Mouse (Mus musculus) neural tube, embryonic 13.5 days (tissue): ENCODE measurements around the gene Armc8. TPM values are rescaled to one million over a fixed set of nuclear protein-coding genes. Genes with fewer than 3 reads are reported as not detected.
"Not testable (repeated sequence)": the region's sequence is repeated elsewhere in the genome, so short reads cannot be mapped to it uniquely, and the experiment has no call there.

Experiments used
- ATAC-seq: fragments of 200-750 bp; cut with Nextera tagmentation; 2 replicates; pipeline ENCODE4 v1.8.0; 2017; ENCODE audit warnings: low read depth, mild to moderate bottlenecking, moderate TSS enrichment, moderate library complexity
- H3K27ac ChIP-seq: fragments of 300-500 bp; sonication (generic); replicated peaks from 2 replicates; pipeline ENCODE4 v1.5.1; 2015; ENCODE audit warnings: moderate library complexity, mild to moderate bottlenecking, inconsistent platforms
- H3K27me3 ChIP-seq: fragments of 300-500 bp; sonication (generic); 2 replicates; pipeline ENCODE4 v1.6.1; 2015; ENCODE audit warnings: mild to moderate bottlenecking, inconsistent platforms
- H3K36me3 ChIP-seq: fragments of 300-500 bp; sonication (generic); 2 replicates; pipeline ENCODE4 v1.6.1; 2015; ENCODE audit warnings: mild to moderate bottlenecking, inconsistent platforms
- H3K4me1 ChIP-seq: fragments of 300-500 bp; sonication (generic); replicated peaks from 2 replicates; pipeline ENCODE4 v1.6.1; 2015; ENCODE audit warnings: inconsistent platforms
- H3K4me2 ChIP-seq: fragments of 300-500 bp; sonication (generic); 2 replicates; pipeline ENCODE4 v1.6.1; 2015; ENCODE audit warnings: inconsistent platforms, mild to moderate bottlenecking, moderate library complexity
- H3K4me3 ChIP-seq: fragments of 300-500 bp; sonication (generic); 2 replicates; pipeline ENCODE4 v1.5.1; 2015; ENCODE audit warnings: mild to moderate bottlenecking, inconsistent platforms
- H3K9ac ChIP-seq: fragments of 300-500 bp; sonication (generic); 2 replicates; pipeline ENCODE4 v1.6.1; 2015; ENCODE audit warnings: moderate library complexity, mild to moderate bottlenecking, inconsistent platforms
- H3K9me3 ChIP-seq: fragments of 300-500 bp; sonication (generic); 2 replicates; pipeline ENCODE4 v1.6.1; 2016; ENCODE audit warnings: inconsistent platforms
- WGBS: fragments of 180-500 bp; shearing (Covaris S2); methylation state at CpG from one replicate; pipeline ENCODE4 v1.1.7; 2015; 5-methylcytosine and 5-hydroxymethylcytosine counted together
- polyA plus RNA-seq: library from polyadenylated mRNA; unstranded; fragments of >200 nt; fragmentation: Nextera tagmentation; extraction: Ambion mirVana; gene quantifications from 2 replicates; pipeline ENCODE4 v1.2.1, GENCODE M21; 2015

Armc8 gene
- 60.1 and 63.7 TPM in 2 replicates for polyA plus RNA-seq

DNA sequence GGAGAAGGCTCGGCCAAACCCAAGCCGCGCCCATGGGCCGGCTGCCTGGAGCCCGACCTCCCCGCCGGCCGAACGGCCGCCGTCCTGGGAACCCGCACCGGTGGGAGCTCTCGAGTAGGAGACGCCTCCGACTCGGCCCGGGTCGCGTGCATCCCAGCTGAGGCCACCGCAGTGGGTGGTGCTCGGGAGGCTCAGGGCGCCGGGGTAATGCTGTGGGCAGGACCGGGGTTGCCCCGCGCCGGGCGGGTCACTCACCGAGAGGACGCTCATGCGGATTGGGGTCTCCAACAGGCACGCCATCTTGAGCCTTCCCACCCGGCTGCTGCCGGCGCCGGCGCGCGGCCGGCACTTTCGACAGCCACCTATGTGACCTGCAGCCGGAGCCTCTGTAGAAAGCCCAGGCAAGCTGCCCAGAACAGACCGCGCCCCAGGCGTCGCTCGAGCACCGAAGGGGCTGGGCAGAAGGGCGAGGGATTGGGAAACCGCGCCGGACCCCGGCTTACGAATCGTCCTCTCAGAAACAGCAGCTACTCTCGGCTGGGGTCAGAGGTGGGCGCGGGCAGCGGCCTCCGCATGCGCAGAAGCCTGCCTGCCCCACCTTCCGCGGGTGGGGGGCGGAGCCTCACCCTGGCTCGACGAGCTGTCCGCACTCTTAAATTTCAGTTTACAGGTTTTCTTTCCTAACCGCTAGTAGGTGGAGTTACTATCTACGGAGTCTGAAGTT, at the start of gene Armc8:
Gene Armc8 (minus strand): TSS at position 553 of the 724 bp plus-strand sequence.
- under 1% methylated on average over 70 of the region's 70 CpGs for WGBS
- no peaks in the 10 kb centered on the region for H3K9me3 ChIP-seq
- H3K27me3 ChIP-seq: peaks cover 20% of the 10 kb centered on the region
- H3K9ac ChIP-seq: peak within 1 kb of the TSS; percentile 90
- peak; percentile 95 for ATAC-seq
- peak within 1 kb of the TSS; percentile 94 for H3K27ac ChIP-seq
- peaks cover 30% of the 10 kb centered on the region for H3K4me1 ChIP-seq
- H3K4me2 ChIP-seq: peak within 1 kb of the TSS; percentile 96
- H3K4me3 ChIP-seq: peak within 1 kb of the TSS; percentile 78
- H3K36me3 ChIP-seq: no peaks in the 10 kb centered on the region

DNA sequence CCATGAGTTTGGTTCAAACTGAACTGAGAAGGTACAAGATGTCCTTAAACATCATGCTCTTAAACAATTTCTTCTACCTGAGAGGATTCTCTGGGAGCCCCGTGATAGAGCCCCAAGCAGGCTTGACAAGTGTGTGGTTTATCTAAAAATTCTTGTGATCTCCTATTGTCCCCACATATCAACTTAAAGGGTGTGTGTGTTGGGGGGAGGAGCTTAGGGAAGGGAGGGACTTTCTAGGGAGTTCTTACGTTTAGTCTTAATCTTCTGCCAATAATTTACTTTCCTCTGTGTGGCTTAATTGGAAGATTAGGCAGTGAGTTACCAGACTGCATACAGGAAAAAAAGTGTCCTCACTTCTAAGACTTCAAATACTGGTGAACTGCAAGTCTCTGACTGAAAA, 43.5 kb upstream of the Armc8 start, which contains the start of gene A4gnt:
Gene A4gnt (plus strand): TSS at position 301 of the 400 bp plus-strand sequence.
- Histone ChIP-seq H3K9ac (no peak within 1 kb of the TSS), H3K36me3 (no peaks in the 10 kb centered on the region), H3K4me1 (no peaks in the 10 kb centered on the region), H3K4me3 (no peak within 1 kb of the TSS), H3K27me3 (no peaks in the 10 kb centered on the region), H3K9me3 (no peaks in the 10 kb centered on the region), H3K27ac (no peak within 1 kb of the TSS), H3K4me2 (no peak within 1 kb of the TSS)
- no peak for ATAC-seq
- WGBS: 71% methylated on average over 2 of the region's 2 CpGs

DNA sequence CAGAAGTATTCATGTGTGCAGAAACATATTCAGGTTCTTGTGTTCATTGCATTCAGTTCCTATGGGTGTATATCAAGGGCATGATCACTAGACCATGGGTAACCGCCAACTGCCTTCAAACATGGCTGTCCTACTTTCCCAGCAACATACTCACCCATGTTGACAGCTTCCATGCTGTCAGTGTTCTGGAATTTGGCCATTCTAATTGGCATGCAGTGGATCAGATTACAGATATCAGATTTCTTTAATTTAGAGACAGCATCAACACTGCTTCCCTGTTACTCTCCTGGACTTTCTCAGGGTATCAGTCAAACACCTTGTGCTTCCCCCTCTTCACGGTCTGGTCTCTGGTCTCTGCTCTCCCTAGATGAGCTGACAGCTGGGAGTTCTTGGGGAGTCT, 34.9 kb upstream of the Armc8 start:
- Histone ChIP-seq H3K9ac (no peak overlapping the region), H3K27ac (no peak overlapping the region), H3K4me3 (no peak overlapping the region), H3K4me2 (no peak overlapping the region), H3K4me1 (no peaks in the 10 kb centered on the region), H3K27me3 (no peaks in the 10 kb centered on the region), H3K9me3 (no peaks in the 10 kb centered on the region), H3K36me3 (no peaks in the 10 kb centered on the region)
- ATAC-seq: no peak
- 78% methylated on average over 2 of the region's 2 CpGs for WGBS

DNA sequence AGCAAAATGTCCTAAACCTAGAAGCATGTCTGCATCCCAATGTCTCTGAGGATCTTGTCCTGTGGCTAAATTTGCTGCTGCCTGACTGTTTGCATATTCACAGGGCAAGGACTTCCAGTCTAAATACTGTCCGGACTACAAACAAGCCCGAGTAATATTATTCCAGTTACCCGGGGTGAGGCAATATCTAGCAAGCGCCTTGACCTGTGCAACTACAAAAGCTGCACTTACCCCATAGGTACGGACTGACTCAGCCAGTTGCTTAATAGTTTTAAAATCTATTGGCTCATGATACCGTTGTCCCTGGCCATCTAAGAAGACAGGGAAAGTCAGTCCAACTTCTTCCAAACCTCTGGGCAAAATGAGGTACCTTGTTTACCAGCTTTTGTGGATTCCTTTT, 30.4 kb upstream of the Armc8 start:
- H3K27ac ChIP-seq, ATAC-seq, H3K9me3 ChIP-seq, H3K4me3 ChIP-seq, H3K4me1 ChIP-seq, H3K27me3 ChIP-seq, H3K4me2 ChIP-seq, H3K9ac ChIP-seq, H3K36me3 ChIP-seq: not testable (repeated sequence)
- WGBS: 93% methylated on average over 6 of the region's 6 CpGs

DNA sequence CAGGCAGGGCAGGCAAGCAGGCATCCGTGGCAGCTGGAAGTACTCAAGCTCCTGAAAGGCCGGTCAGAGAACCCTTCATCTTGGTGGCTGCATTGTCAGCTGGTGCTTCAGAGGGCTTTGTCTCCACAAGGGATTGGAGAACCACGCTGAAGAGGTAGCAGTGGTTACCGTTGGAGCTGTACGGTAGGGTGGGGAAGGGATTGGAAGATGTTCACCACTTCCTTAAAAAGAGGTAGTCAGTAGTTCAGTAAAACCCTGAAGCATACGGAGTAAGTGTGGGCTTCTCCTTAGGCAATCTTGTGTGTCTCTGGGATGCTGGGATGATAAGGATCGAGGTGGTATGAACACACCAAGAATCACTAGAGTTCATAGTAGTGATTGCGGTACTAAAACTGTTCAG, 22.4 kb upstream of the Armc8 start:
- Histone ChIP-seq H3K36me3 (no peaks in the 10 kb centered on the region), H3K4me2 (no peak overlapping the region), H3K4me3 (no peak overlapping the region), H3K9me3 (no peaks in the 10 kb centered on the region), H3K27ac (no peak overlapping the region), H3K27me3 (no peaks in the 10 kb centered on the region), H3K4me1 (no peaks in the 10 kb centered on the region), H3K9ac (no peak overlapping the region)
- 82% methylated on average over 8 of the region's 8 CpGs for WGBS
- no peak for ATAC-seq

DNA sequence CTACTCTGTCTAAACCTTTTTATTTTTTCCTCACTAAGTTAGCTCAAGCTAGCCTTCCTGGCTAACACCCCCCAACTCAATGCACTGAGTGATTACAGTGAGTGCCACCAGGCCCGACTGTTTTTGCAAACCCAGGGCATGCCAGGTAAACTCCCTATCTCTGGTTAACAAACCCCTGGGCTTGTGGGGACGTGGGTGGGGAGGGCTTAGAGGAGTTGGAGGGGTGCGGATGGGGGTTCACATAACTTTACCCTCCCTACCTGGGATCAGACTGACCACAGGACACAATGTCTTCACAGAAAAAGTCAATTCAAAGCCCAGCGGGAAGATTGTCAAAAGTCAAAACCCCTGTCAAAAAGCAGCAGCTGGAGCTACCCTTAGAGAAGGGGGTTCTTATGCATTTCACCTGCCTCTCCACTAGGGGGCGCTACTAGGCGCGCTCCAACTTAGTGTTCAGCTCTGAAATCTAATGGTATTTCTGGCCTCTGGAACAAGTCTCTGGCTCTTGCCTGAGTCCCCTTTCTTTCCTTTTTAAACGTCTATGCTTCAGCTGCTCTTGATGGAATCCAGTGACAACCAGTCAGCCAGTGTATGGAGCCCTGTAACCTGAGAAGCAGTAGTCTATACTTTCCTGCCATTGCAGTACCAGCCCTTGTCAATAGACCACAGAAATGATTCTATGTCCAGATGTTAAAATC, 19.0 kb upstream of the Armc8 start:
- Histone ChIP-seq H3K9ac (no peak overlapping the region), H3K4me2 (no peak overlapping the region), H3K27me3 (no peaks in the 10 kb centered on the region), H3K27ac (no peak overlapping the region), H3K9me3 (no peaks in the 10 kb centered on the region), H3K36me3 (peaks cover 20% of the 10 kb centered on the region), H3K4me3 (no peak overlapping the region), H3K4me1 (no peaks in the 10 kb centered on the region)
- 29% methylated on average over 8 of the region's 8 CpGs for WGBS
- ATAC-seq: no peak

DNA sequence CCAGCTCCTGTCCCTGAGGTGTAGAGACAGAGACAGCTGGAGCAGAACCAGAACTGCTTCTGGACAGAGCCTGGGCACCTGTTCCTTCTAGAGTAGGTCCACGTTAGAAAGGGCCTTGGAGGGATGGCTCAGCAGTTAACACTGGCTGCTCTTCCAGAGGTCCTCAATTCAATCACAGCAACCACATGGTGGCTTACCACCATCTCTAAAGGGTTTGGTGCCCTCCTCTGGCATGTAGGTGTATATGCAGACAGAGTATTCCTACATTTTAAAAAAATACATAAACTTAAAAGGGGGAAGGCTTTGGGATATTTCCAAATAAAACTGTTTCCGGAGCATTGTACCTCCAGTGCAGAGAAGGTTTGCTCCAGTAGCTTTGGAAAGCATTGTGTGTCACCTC, 12.0 kb upstream of the Armc8 start:
- Histone ChIP-seq H3K4me2 (no peak overlapping the region), H3K4me3 (no peak overlapping the region), H3K36me3 (peaks cover 40% of the 10 kb centered on the region), H3K9ac (no peak overlapping the region), H3K4me1 (peaks cover 13% of the 10 kb centered on the region), H3K9me3 (no peaks in the 10 kb centered on the region), H3K27me3 (no peaks in the 10 kb centered on the region), H3K27ac (no peak overlapping the region)
- 55% methylated on average over 2 of the region's 2 CpGs for WGBS
- ATAC-seq: no peak

- Histone ChIP-seq H3K36me3 (peaks cover 6% of the 10 kb centered on the region), H3K9ac (peak within 1 kb of the TSS; percentile 96), H3K4me3 (peak within 1 kb of the TSS; percentile 97), H3K4me1 (peaks cover 13% of the 10 kb centered on the region), H3K27ac (peak within 1 kb of the TSS; percentile 83), H3K4me2 (peak within 1 kb of the TSS; percentile 85), H3K27me3 (peaks cover 18% of the 10 kb centered on the region), H3K9me3 (no peaks in the 10 kb centered on the region)
- peak; percentile 93 for ATAC-seq
- WGBS: under 1% methylated on average over 57 of the region's 57 CpGs
These were observed 7.2 kb upstream of the Armc8 start, which contains the start of gene Dbr1 for GRCm38 (mm10) chr9:99575677-99576480. Gene Dbr1 (plus strand): TSS chr9:99575799.

DNA sequence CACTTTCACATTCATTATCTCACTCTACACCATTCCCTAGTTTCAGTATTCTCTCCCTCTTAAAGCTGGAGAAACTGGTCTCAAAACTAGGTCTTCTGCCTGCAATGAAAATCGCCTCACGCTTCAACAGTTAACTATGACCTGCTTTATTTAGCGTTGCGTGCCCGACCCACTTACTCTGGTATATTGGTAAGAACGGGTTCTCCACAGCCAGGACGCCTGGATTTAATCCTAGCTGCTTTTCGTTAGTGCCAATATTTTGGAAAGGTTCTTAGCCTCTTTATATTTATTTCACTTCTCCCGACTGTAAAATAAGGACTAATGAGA, 335 bp upstream of the Armc8 start:
- H3K36me3 ChIP-seq: no peaks in the 10 kb centered on the region
- under 1% methylated on average over 9 of the region's 9 CpGs for WGBS
- H3K4me1 ChIP-seq: peaks cover 25% of the 10 kb centered on the region
- peak overlapping the region; percentile 78 for H3K4me3 ChIP-seq
- ATAC-seq: peak; percentile 45; the same call in 1 of the 2 replicates
- peak overlapping the region; percentile 96 for H3K4me2 ChIP-seq
- H3K27me3 ChIP-seq: peaks cover 21% of the 10 kb centered on the region
- no peaks in the 10 kb centered on the region for H3K9me3 ChIP-seq
- peak overlapping the region; percentile 90 for H3K9ac ChIP-seq
- peak overlapping the region; percentile 94 for H3K27ac ChIP-seq

DNA sequence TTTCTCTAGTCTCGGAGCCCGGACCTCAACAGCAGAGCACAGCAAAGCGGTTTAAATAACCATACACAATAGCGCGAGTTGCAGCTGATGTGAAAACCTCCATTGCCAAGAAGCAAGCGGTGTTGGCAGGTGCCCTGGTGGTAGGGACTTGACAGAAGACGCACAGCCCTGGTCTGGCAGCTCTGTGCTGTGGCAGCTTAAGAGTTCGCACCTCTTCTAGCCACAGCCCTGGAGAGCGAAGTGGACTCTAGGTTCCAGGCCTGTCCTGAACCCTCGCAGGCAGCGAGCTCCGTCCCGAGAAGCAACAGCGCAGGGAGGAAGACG, 714 bp downstream of the Armc8 start:
- H3K9ac ChIP-seq: peak overlapping the region; percentile 90
- H3K4me3 ChIP-seq: peak overlapping the region; percentile 78
- H3K9me3 ChIP-seq: no peaks in the 10 kb centered on the region
- 1% methylated on average over 15 of the region's 15 CpGs for WGBS
- no peaks in the 10 kb centered on the region for H3K36me3 ChIP-seq
- H3K4me2 ChIP-seq: peak overlapping the region; percentile 96
- peaks cover 15% of the 10 kb centered on the region for H3K27me3 ChIP-seq
- ATAC-seq: peak; percentile 64; the same call in 1 of the 2 replicates
- peak overlapping the region; percentile 94 for H3K27ac ChIP-seq
- peaks cover 33% of the 10 kb centered on the region for H3K4me1 ChIP-seq

DNA sequence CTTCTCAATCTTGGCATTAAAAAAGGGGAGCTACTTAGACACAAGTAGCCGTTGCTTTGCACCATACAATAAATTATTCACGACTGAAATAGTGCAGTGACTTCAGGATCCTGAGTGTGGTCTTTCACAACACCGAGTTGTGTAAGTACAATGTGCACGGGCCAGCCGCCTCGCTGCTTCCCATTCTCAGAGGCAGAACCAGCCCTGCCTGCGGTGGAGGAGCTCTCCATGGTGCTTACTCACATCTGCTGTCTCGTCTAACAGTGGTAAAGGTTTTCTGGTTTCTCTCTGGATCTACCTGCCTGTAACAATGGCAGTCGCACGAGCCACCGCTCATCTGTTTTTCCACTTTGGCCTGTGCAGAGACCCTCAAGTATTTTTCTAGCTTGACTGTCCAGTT, 5.0 kb downstream of the Armc8 start:
- Histone ChIP-seq H3K27me3 (no peaks in the 10 kb centered on the region), H3K4me3 (no peak overlapping the region), H3K9me3 (no peaks in the 10 kb centered on the region), H3K27ac (no peak overlapping the region), H3K9ac (no peak overlapping the region), H3K4me2 (no peak overlapping the region), H3K4me1 (peaks cover 27% of the 10 kb centered on the region), H3K36me3 (no peaks in the 10 kb centered on the region)
- 27% methylated on average over 11 of the region's 11 CpGs for WGBS
- ATAC-seq: no peak

DNA sequence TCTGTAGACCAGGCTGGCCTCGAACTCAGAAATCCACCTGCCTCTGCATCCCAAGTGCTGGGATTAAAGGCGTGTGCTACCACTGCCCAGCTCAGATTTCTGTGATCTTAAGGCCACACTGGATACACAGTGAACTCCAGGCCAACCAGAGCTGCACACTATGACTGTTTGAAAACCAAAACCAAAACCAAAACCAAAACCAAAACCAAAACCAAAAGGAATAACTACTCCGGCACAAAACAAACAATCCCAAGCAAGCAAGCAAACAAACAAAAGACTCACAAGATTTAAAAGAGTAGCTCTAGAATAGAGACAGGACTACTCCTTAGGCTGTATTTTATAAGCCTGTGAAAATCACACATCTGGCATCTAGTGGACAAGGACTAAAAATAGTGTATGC, 8.3 kb downstream of the Armc8 start:
- Histone ChIP-seq H3K9me3 (no peaks in the 10 kb centered on the region), H3K27ac (no peak overlapping the region), H3K4me1 (peaks cover 8% of the 10 kb centered on the region; the same call in 1 of the 2 replicates), H3K36me3 (no peaks in the 10 kb centered on the region), H3K4me2 (no peak overlapping the region), H3K9ac (no peak overlapping the region), H3K27me3 (no peaks in the 10 kb centered on the region), H3K4me3 (no peak overlapping the region)
- 90% methylated on average over 3 of the region's 3 CpGs for WGBS
- ATAC-seq: no peak
